Comparison of ENCODE assay signal across 9 mouse cellular contexts in genomic region chr15:25805336-25806110, GRCm38 (mm10). TPM values are rescaled to one million over a fixed set of nuclear protein-coding genes. Genes with fewer than 3 reads are reported as not detected.
A peak's percentile ranks its signal among the peaks of the same experiment; 100 is the strongest.
DNase-seq lines count a peak whose midpoint lies in the region; ATAC-seq and TF ChIP-seq lines count a peak whose summit lies in the region.
"Had no signal": no experiment of that assay in that cellular context is flagged by ENCODE, and none has a peak within 500 bp of the region (broad histone marks: within the 10 kb centered on the region; RNA-seq: fewer than 3 reads in every experiment).

No protein-coding gene starts in this region.

- CTCF ChIA-PET in Patski (lab: Charles Lee) = interaction anchor here (0.7 to 4.5 kb wide), 31 partner anchors 9 to 521 kb away, joined by 3 to 67 read pairs (median 5); partner anchors contain the start of gene Retreg1

- POLR2A ChIA-PET in Patski (lab: Charles Lee) = interaction anchor here (0.6 to 1.5 kb wide), 5 partner anchors 31 to 179 kb away, joined by 3 to 4 read pairs (median 3); no protein-coding TSS in a partner anchor

- in situ Hi-C loops in Patski (cut with MboI; ENCODE audit: low pct_unique_long_range_greater_than_20kb) = loop anchor here (5.0 to 10.0 kb wide), 2 partner anchors 152 to 519 kb away; no protein-coding TSS in a partner anchor

- H3K4me3 ChIP-seq in forebrain, embryonic 16.5 days (replicated peaks; ENCODE audit: low read length) = no peak overlapping the region
- H3K4me3 ChIP-seq in hindbrain, embryonic 12.5 days = no peak overlapping the region
- H3K4me3 ChIP-seq: limb, embryonic 15.5 days had no signal

- H3K9me3 ChIP-seq in forebrain, embryonic 16.5 days (ENCODE audit: control insufficient read depth, low read length) = no peaks in the 10 kb centered on the region
- H3K9me3 ChIP-seq in hindbrain, embryonic 12.5 days (replicated peaks) = no peaks in the 10 kb centered on the region
- H3K9me3 ChIP-seq: limb, embryonic 15.5 days had no signal

- H3K4me2 ChIP-seq in forebrain, embryonic 16.5 days (ENCODE audit: low read length) = no peak overlapping the region
- H3K4me2 ChIP-seq in hindbrain, embryonic 12.5 days (replicated peaks) = no peak overlapping the region
- H3K4me2 ChIP-seq: limb, embryonic 15.5 days had no signal

- no peak overlapping the region for H3K27ac ChIP-seq in forebrain, embryonic 16.5 days (ENCODE audit: low read length)
- no peak overlapping the region for H3K27ac ChIP-seq in hindbrain, embryonic 12.5 days
- H3K27ac ChIP-seq: limb, embryonic 15.5 days had no signal

- H3K27me3 ChIP-seq in Patski = no peaks in the 10 kb centered on the region
- no peaks in the 10 kb centered on the region for H3K27me3 ChIP-seq in forebrain, embryonic 16.5 days (replicated peaks; ENCODE audit: control insufficient read depth, insufficient read depth, low read length)
- no peaks in the 10 kb centered on the region for H3K27me3 ChIP-seq in hindbrain, embryonic 12.5 days
- H3K27me3 ChIP-seq: limb, embryonic 15.5 days had no signal

- DNase-seq in Patski (ENCODE audit: low read depth, low spot score) = no peak
- peak; percentile 67 to 72 for DNase-seq in layer of hippocampus, postnatal 14 days (ENCODE audit: low spot score in 2 of 2)
- DNase-seq in retina, postnatal 7 days (ENCODE audit: low read depth, low spot score) = peak; percentile 39
- peak; percentile 62 for DNase-seq in urinary bladder, postnatal 25 days (ENCODE audit: low spot score)

- peaks cover 14% of the 10 kb centered on the region for H3K36me3 ChIP-seq in forebrain, embryonic 16.5 days (ENCODE audit: control insufficient read depth, insufficient read depth)
- peaks cover 89% of the 10 kb centered on the region for H3K36me3 ChIP-seq in hindbrain, embryonic 12.5 days

- 86% methylated on average over 21 of the region's 21 CpGs for WGBS in forebrain, embryonic 16.5 days
- WGBS in hindbrain, embryonic 12.5 days = 87% methylated on average over 21 of the region's 21 CpGs

- ATAC-seq in Patski = peak; percentile 72
- ATAC-seq in cerebellum, adult (ENCODE audit: insufficient number of reproducible peaks, low FRiP score, low TSS enrichment) = peak; percentile 84
- ATAC-seq in forebrain, embryonic 16.5 days = peak; percentile 29; the same call in 1 of the 2 replicates
- ATAC-seq in hindbrain, embryonic 12.5 days (ENCODE audit: low FRiP score) = peak; percentile 48
- ATAC-seq in megakaryocyte, adult 5-6 weeks (ENCODE audit: poor library complexity, severe bottlenecking) = peak; percentile 84

- peak; percentile 95 for TF ChIP-seq CTCF in Patski (IDR thresholded peaks at IDR 0.05)

- peaks cover 5% of the 10 kb centered on the region; the same call in 1 of the 2 replicates for H3K4me1 ChIP-seq in forebrain, embryonic 16.5 days (replicated peaks; ENCODE audit: control insufficient read depth, insufficient read depth, low read length)
- H3K4me1 ChIP-seq in hindbrain, embryonic 12.5 days = no peaks in the 10 kb centered on the region

- no peak overlapping the region for H3K9ac ChIP-seq in forebrain, embryonic 16.5 days (replicated peaks; ENCODE audit: low read depth, low read length)
- no peak overlapping the region for H3K9ac ChIP-seq in hindbrain, embryonic 12.5 days
- H3K9ac ChIP-seq: limb, embryonic 15.5 days had no signal

RNA-seq across cellular contexts. Expression of gene Retreg1, which starts 37.5 kb away (rescaled TPM):
- 110 TPM for polyA plus RNA-seq in Patski (2021)
- polyA plus RNA-seq in forebrain, embryonic 16.5 days (2015; fragmentation: Nextera tagmentation; extraction: Ambion mirVana) = 6.6 and 8.2 TPM in 2 replicates
- 4.5 and 4.7 TPM in 2 replicates for polyA plus RNA-seq in hindbrain, embryonic 12.5 days (2016; fragmentation: Nextera tagmentation; extraction: Ambion mirVana)
- 10 to 100 TPM; 31.4 to 34.8 TPM for total RNA-seq in layer of hippocampus, postnatal 14 days (2021)
- total RNA-seq in megakaryocyte, adult 5-6 weeks (2015) = 26.1 and 26.7 TPM in 2 replicates
- 22.3 and 23.1 TPM in 2 replicates for total RNA-seq in megakaryocyte, adult 5-6 weeks (2017)

Comparison
In these comparisons a context has a peak if more than half of its experiments do, and no peak if none do; other contexts are left out.
1. ATAC-seq: peak in every context shown above with its lines; median percentile 84 in cerebellum, adult; 84 in megakaryocyte, adult 5-6 weeks; 72 in Patski; 48 in hindbrain, embryonic 12.5 days; 29 in forebrain, embryonic 16.5 days.
2. RNA of gene Retreg1, which starts 37.5 kb away (polyA plus RNA-seq): 110 TPM in Patski (single experiment); 6.6 to 8.2 TPM in forebrain, embryonic 16.5 days and 4.5 to 4.7 TPM in hindbrain, embryonic 12.5 days; every median in the first group is over 10 times any median in the second.